Mouse (Mus musculus) kidney, postnatal 10 days (tissue): ENCODE measurements around the gene Ifrd2.

Experiments
- DNase-seq: peaks from one replicate; pipeline ENCODE4 v3.0.0; 2021; ENCODE audit warnings: mixed read lengths

Gene Ifrd2

GRCm38 (mm10) chr9:107586974-107587832 lies at the start of gene Ifrd2:
TSS of gene Ifrd2 (plus strand) at chr9:107587642.
- DNase-seq = peak; percentile 98

DNA sequence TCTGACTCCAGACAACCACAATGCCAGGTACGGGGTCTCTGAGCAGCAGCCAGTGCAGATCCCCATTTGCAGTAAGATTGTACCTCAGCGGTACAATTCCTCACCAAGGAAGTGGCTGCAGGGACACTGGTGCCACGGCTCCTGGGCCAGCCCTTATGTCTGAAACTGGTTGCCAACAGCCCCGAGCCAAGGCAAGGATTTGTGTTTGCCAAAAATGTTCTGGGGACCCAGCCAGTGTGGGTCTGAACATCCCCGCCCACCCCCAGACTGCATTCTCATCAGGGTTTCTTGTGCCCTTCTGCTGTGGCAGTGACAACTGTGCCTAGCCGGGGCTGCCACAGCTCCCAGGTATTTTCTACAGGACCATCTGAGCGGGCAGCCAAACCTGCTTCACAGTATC lies 49.2 kb upstream of the Ifrd2 start:
- DNase-seq = no peak

DNA sequence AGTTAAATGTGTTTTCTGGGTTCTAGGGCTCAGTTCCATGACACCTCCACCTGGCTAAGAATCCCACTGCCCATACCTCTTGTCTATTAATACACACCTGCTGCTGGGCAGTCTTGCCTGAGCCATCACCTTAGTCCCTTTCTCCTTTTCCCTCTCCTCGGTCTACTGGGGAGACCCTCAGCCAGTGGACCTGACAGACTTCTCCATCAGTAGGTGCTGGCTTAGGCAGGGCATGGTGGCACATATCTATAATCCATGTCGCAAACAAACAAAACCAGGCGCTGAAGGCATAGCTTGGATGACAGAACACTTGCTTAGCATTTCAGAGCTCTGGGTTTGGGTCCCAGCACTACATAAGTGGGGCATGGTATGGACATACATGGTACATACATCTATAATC lies 48.7 kb upstream of the Ifrd2 start:
- DNase-seq = no peak

GRCm38 (mm10) chr9:107539940-107540339 lies 47.5 kb upstream of the Ifrd2 start:
- DNase-seq = no peak

DNA sequence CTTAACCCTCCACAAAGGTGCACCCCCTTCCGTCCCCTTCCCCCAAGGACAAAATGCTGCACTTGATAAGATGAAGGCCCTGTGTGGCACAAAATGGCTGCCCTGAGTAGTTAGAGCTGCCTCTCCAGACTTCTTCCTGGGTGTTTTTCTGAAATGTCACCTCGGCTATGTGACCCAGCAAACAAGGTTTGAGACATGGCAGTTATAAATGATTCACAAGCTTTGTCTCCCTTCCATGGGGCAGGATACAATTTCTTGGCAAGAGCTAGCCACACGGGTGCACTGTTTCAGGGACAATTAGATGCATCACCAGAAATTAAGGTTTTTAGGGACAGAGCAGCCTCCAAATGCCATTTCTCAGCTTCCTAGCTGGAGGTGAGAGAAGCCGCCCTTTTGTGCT lies 47.0 kb upstream of the Ifrd2 start:
- DNase-seq = no peak

- DNase-seq = no peak
These were observed 46.4 kb upstream of the Ifrd2 start for GRCm38 (mm10) chr9:107541005-107541404.

GRCm38 (mm10) chr9:107541474-107542351 lies 45.7 kb upstream of the Ifrd2 start, which contains the start of the genes Cyb561d2 and Nprl2:
TSS of gene Cyb561d2 (minus strand) at chr9:107542193.
TSS of gene Nprl2 (plus strand) at chr9:107542226.
- DNase-seq = peak; percentile 96

DNA sequence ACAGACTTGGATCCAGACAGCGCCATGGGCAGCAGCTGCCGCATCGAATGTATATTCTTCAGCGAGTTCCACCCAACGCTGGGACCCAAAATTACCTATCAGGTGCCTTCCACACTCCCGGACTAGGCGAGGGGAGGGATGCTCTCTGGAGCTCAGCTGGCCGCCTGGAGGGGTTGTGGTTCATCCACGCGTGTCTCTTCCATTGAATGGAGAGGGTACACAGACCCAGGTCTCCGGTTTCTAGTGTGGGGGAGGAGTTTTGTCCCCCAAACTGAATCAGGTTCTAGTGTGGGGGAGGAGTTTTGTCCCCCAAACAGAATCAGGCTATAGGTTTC lies 45.1 kb upstream of the Ifrd2 start:
- DNase-seq = no peak

DNA sequence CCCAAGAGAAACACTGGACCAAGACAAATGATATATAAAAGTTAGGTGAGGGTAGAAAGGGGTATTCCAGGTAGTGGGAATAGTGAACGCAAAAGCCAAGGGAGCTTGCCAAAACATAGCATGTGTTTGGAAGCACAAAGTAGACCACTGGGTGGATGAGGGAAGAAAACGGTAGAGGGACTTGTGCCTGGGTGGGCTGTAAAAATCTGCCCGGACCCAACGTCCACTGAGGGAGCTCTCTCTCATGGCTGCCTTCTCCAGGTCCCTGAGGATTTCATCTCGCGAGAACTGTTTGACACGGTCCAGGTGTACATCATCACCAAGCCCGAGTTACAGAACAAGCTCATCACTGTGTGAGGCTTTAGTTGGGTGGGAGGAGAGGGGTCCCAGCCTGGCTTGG lies 44.7 kb upstream of the Ifrd2 start:
- DNase-seq = no peak

DNA sequence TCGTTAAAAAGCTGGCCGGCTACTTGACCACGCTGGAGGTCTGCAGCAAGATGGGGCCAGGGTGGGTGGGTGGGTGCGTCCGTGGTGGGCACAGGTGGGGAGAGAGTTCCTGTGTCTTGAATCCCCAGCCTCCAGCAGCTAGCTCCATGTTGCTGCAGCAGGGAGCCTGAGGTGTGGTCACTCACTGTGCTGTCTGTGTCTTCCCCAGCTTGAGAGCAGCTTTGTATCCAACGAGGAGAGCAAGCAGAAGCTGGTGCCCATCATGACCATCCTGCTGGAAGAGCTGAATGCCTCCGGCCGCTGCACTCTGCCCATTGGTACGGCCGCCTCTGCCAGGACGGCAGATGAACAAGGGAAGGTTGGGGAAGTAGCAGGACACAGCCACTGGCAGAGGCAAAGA lies 44.1 kb upstream of the Ifrd2 start:
- no peak for DNase-seq

DNA sequence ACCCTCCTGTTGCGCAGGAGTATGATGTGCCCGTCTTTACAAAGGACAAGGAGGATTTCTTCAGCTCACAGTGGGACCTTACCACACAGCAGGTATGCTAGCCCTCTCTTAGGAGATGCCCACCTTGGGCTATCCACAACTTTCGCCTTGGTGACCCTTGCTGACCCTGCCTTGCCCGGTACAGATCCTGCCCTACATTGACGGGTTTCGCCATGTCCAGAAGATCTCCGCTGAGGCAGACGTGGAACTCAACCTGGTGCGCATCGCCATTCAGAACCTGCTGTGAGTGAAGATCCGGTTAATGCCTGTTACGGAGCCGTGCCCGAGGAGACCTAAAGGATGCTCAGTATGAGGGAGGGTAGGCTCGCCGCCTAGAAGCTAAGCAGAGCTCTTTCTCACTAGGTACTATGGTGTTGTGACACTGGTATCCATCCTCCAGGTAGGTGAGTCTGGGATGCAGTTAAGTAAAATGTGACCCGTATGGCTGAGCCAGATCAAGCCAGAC lies 43.2 kb upstream of the Ifrd2 start:
- DNase-seq = no peak

DNA sequence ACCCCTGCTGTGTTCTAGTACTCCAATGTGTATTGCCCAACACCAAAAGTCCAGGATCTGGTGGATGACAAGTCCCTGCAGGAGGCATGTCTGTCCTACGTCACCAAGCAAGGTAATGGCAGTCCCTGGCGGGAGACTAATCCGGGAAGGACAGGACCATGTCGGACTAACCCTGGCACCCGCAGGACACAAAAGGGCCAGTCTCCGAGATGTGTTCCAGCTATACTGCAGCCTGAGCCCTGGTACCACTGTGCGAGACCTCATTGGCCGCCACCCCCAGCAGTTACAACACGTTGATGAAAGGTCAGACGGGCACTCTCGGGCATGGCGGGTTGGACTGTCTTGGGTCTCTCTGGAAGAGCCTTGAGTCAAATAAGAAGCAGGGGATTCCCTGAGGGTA lies 42.7 kb upstream of the Ifrd2 start:
- no peak for DNase-seq

- no peak for DNase-seq
These were observed 42.2 kb upstream of the Ifrd2 start for GRCm38 (mm10) chr9:107545199-107545598.

DNA sequence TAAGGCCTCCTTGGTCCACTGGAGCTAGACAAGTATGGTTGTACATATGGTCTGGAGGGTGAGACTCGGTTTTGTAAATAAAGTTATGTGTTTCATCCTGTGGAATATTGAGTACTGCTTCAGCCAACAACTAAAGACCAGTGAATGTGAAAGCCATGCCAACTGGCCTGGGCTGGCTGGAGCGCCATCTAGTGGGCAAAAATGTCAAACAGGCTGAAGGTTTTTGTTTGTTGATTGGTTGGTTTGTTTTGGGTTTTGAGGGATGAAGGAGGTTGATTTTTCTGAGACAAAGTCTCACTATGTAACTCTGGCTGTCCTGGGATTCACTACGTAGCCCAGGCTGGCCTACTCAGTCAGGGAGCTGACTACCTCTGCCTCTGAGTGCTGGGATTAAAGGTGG lies 41.8 kb upstream of the Ifrd2 start:
- peak; percentile 86 for DNase-seq

- DNase-seq = peak; percentile 96
These were observed 40.4 kb upstream of the Ifrd2 start, which contains the start of gene Zmynd10 for GRCm38 (mm10) chr9:107547026-107547425. TSS of gene Zmynd10 (plus strand) at chr9:107547298.

- no peak for DNase-seq
These were observed 39.5 kb upstream of the Ifrd2 start for GRCm38 (mm10) chr9:107547957-107548356.

DNA sequence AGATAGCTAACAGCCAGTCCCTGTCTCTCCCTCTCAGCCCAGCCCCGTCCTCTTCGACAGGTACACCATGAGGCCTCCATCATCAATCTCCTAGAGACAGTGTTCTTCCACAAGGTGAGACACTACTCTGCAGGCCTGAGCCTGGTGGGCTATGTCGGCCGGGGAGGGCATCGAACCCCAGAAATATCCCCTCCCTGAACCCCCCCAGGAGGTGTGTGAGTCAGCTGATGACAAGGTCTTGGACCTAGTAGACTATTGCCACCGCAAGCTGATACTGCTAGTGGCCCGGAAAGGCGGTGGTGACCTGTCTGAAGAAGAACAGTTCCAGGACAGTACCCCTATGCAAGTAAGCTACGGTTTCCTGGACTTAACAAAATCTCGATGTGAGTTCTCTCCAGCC lies 38.6 kb upstream of the Ifrd2 start:
- no peak for DNase-seq

- DNase-seq = no peak
These were observed 38.0 kb upstream of the Ifrd2 start for GRCm38 (mm10) chr9:107549297-107550074.

DNA sequence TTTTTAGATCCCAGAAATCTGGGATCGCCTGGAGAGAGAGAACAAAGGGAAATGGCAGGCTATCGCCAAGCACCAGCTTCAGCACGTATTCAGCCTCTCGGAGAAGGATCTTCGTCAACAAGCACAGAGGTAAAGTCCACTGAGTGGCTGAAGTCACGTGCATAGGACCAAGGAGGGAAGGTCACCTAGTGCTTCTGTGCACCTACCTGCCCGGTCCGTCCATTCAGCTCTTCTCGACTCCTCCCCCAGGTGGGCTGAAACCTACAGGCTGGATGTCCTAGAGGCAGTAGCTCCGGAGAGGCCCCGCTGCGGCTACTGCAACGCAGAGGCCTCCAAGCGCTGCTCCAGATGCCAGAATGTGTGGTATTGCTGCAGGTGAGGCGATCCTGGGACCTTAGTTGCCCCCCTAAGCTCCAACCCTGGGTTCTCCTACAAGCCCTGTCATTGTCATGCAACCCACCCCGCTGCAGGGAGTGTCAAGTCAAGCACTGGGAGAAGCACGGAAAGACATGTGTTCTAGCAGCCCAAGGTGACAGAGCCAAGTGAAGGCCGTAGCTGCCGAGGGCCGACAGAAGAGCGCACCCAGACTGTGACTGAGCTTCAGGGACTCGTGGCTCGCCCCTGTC lies 36.8 kb upstream of the Ifrd2 start:
- DNase-seq = peak; percentile 75

DNA sequence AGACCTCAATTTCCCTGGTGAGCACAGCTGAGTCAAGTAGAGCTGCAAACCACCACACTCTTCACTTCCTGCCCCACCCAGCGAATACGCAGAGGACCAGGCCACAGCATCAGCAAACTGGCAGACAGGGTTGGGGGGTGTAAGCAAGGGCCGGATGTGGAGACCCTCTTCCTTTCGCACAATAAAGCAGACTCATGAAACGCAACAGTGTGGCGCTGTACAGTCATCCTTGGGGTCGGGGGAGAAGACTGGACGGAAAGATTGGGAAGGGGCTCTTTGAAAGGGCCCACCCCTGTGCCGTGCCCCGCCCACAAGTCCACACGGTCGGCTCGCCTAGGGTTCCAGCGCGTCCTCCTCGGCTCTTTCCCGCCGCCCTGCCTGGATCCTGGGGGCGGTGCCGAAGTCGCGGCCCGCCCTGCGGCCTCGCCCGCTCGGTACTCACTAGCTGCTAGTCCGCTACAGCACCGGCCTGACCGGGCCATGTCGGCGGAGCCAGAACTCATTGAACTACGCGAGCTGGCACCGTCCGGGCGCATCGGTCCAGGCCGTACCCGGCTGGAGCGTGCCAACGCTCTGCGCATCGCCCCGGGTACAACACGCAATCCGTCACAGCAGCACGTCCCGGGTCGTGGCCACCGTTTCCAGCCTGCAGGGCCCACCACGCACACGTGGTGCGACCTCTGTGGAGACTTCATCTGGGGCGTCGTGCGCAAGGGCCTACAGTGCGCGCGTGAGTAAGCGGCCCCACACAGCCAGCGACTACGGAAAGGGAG lies 36.1 kb upstream of the Ifrd2 start, which contains the start of gene Rassf1:
Gene Rassf1 (plus strand): TSS at position 439 of the 773 bp plus-strand sequence.
- peak; percentile 87 for DNase-seq

DNA sequence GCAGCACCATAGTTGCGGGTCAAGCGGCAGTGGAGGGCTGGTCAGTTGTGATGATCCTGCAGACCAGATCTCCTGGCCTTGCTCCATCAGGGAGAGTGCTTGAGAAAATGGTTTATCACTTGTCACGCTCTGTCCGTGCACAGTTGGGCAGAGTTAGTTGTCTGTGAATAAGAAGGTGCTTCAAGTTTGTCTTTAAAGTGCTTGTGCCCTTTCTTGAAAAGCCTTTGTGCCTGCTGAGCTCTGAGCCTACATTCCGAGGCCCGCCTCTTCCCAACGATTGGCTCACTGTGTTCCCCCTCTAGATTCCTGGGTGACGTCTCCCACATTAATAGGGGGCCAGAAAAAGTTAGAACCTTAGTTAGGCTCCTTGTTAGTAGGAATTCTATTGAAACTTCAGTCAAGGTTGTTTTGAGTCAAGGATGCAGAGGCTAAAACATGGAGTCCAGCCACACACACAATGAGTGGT lies 35.5 kb upstream of the Ifrd2 start:
- DNase-seq = peak; percentile 41
